Mouse (Mus musculus) thymus, adult 2 months (tissue): ENCODE data around the gene Rap1gap2.

Experiments used
- CTCF ChIP-seq: fragments of 200-500 bp; IDR thresholded peaks from 2 replicates; pipeline ENCODE4 v1.5.1; 2012; ENCODE audit warnings: mild to moderate bottlenecking, control low read depth, low read length, moderate library complexity, borderline replicate concordance; ENCODE audit not compliant: control insufficient read depth, poor library complexity, insufficient read depth; ENCODE audit errors: extremely low read depth
- POLR2A ChIP-seq: fragments of 200-500 bp; IDR thresholded peaks from 2 replicates; pipeline ENCODE4 v1.6.1; 2012; ENCODE audit warnings: mild to moderate bottlenecking, low read length, control low read depth, moderate library complexity; ENCODE audit not compliant: control insufficient read depth, poor library complexity, insufficient read depth; ENCODE audit errors: extremely low read depth

DNA sequence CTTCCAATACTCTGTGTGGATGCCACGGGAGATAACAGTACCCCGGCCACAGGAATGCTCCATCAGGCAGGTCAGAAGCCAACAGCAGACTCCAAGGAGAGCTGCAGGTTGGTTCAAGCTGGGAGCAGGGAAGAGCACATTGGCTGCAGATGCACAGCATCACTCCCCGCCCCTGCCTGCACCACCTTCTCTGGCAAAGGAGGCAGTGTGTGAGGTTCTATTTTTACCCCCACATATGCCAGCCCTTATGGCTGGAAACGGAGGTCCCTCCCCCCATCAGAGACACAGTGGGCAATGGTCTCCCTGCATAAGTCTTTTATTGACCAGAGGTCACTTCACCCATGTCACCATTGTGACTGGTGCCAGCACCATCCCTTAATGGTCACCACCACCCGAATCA lies 42.3 kb downstream of the Rap1gap2 start:
- TF ChIP-seq CTCF (no peak), POLR2A (no peak)
